Mouse (Mus musculus): ENCODE measurements at regions not wholly inside any gene's neighbourhood (a gene's known extent, or its start where the extent isn't known, plus 50 kb on each side); places are given as distances from the start of the nearest gene placed in this dataset.

GRCm38 (mm10) chr1:149672117-149672516, 289.0 kb downstream of the Pla2g4a start:
- 89% methylated on average over 2 of the region's 2 CpGs for WGBS
- Histone ChIP-seq H3K4me1 (replicated peaks; ENCODE audit: insufficient read depth, low read length) (no peaks in the 10 kb centered on the region), H3K27me3 (ENCODE audit: insufficient read depth, low read length) (no peaks in the 10 kb centered on the region), H3K4me2 (ENCODE audit: low read length) (no peak overlapping the region), H3K36me3 (ENCODE audit: insufficient read depth, low read length) (no peaks in the 10 kb centered on the region), H3K9me3 (replicated peaks; ENCODE audit: low read length) (no peaks in the 10 kb centered on the region), H3K9ac (ENCODE audit: low read depth, low read length) (no peak overlapping the region), H3K27ac (no peak overlapping the region), H3K4me3 (replicated peaks; ENCODE audit: low read depth, low read length) (no peak overlapping the region)
- ATAC-seq (replicated peaks; ENCODE audit: low FRiP score, low read depth): no peak
- TF ChIP-seq CTCF (IDR thresholded peaks at IDR 0.05; ENCODE audit: low read depth): no peak
- no peak for DNase-seq (ENCODE audit: low spot score)

- H3K4me3 ChIP-seq (replicated peaks; ENCODE audit: low read depth, low read length): no peak overlapping the region
- 66% methylated on average over 3 of the region's 3 CpGs for WGBS
- no peaks in the 10 kb centered on the region for H3K36me3 ChIP-seq (ENCODE audit: insufficient read depth, low read length)
- H3K27me3 ChIP-seq (ENCODE audit: insufficient read depth, low read length): no peaks in the 10 kb centered on the region
- H3K9me3 ChIP-seq (replicated peaks; ENCODE audit: low read length): no peaks in the 10 kb centered on the region
- H3K27ac ChIP-seq: no peak overlapping the region
- no peak overlapping the region for H3K9ac ChIP-seq (ENCODE audit: low read depth, low read length)
- DNase-seq (ENCODE audit: low spot score) (no peak), ATAC-seq (replicated peaks; ENCODE audit: low FRiP score, low read depth) (no peak)
- no peak overlapping the region for H3K4me2 ChIP-seq (ENCODE audit: low read length)
- TF ChIP-seq CTCF (IDR thresholded peaks at IDR 0.05; ENCODE audit: low read depth): no peak
- H3K4me1 ChIP-seq (replicated peaks; ENCODE audit: insufficient read depth, low read length): no peaks in the 10 kb centered on the region
Measured at GRCm38 (mm10) chr1:149671091-149671490, 290.0 kb downstream of the Pla2g4a start.

All from kidney, postnatal 0 days (tissue).